Mouse (Mus musculus) megakaryocyte, embryonic 14.5 days (primary cell): ENCODE data around the gene Nat10. TPM values are rescaled to one million over a fixed set of nuclear protein-coding genes. Genes with fewer than 3 reads are reported as not detected.

ENCODE experiments used
- H3K27me3 ChIP-seq: replicated peaks from 2 replicates; pipeline ENCODE3; 2012; ENCODE audit warnings: inconsistent platforms
- H3K36me3 ChIP-seq: replicated peaks from 2 replicates; pipeline ENCODE3; 2012; ENCODE audit warnings: low read length, inconsistent platforms, mixed read lengths
- H3K4me1 ChIP-seq: 2 replicates; pipeline ENCODE4 v1.6.1; 2012; ENCODE audit warnings: inconsistent platforms
- H3K4me3 ChIP-seq: replicated peaks from 2 replicates; pipeline ENCODE3; 2012; ENCODE audit warnings: moderate library complexity, mild to moderate bottlenecking, inconsistent platforms
- H3K9me3 ChIP-seq: 2 replicates; pipeline ENCODE4 v1.6.1; 2012; ENCODE audit warnings: inconsistent platforms
- FLI1 ChIP-seq: IDR thresholded peaks from 2 replicates; pipeline ENCODE4 v1.6.1; 2012; ENCODE audit warnings: low read length, inconsistent platforms, mixed read lengths
- GATA1 ChIP-seq: IDR thresholded peaks from 3 replicates; pipeline ENCODE4 v1.6.1; 2012; ENCODE audit warnings: mixed read lengths, low read length, inconsistent platforms, borderline replicate concordance
- polyA plus RNA-seq: library from polyadenylated mRNA; stranded (reverse); fragments of >175 nt; gene quantifications from 2 replicates; pipeline ENCODE4 v1.2.3, GENCODE M21; 2012; ENCODE audit warnings: low replicate concordance; ENCODE audit not compliant: insufficient read depth

The Nat10 gene
- polyA plus RNA-seq, 1 experiment, result 3.6 TPM

DNA sequence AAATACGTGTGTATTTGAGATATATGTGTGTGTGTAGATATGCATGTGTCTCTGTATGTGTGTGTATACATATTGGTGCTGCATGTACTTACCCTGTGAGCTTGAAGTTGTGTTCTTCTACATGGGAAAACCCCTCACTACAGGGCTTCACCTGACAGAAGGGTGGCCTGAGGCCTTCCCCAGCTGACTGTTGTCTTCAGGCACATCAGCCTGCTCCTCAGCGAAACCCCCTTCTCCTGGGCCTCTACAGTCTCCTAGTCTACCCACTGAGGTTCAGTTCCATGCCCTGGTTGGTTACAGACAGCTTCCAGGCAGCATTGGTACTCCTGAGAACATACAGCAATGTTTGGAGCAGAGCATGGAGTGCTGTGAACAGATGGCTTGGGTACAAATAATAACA, 76.6 kb downstream of the Nat10 start:
- peaks cover 56% of the 10 kb centered on the region for H3K4me1 ChIP-seq
- H3K27me3 ChIP-seq, result peaks cover 19% of the 10 kb centered on the region
- no peaks in the 10 kb centered on the region for H3K9me3 ChIP-seq
- no peak overlapping the region for H3K4me3 ChIP-seq
- no peaks in the 10 kb centered on the region for H3K36me3 ChIP-seq
- TF ChIP-seq FLI1 (no peak), GATA1 (no peak)

DNA sequence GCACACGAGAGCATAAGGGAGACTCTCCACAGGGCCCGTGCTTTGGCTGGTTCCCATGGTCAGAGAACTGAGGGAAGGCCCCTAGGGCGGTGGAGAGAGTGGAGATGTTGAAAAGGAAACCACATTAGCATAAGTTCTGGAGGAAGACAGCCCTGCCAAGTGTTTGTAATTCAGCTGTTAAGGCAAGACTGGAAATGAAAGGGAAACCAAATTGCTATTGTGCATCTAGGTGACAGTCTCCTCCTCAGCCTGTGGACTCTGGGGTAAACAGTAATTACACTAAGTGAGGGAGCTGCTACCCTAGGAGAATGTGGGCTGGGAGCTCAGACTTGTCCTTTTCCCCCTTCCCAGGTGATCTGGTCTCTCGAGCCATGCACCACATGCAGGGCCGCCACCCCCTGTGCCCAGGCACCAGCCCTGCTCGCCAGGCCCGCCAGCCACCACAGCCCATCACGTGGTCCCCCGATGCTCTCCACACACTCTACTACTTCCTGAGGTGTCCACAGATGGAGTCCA, 78.1 kb downstream of the Nat10 start:
- TF ChIP-seq FLI1 (no peak), GATA1 (no peak)
- no peaks in the 10 kb centered on the region for H3K36me3 ChIP-seq
- peaks cover 31% of the 10 kb centered on the region for H3K27me3 ChIP-seq
- peak overlapping the region; percentile 80 for H3K4me3 ChIP-seq
- H3K9me3 ChIP-seq, result no peaks in the 10 kb centered on the region
- H3K4me1 ChIP-seq, result peaks cover 56% of the 10 kb centered on the region

- no peaks in the 10 kb centered on the region for H3K36me3 ChIP-seq
- H3K27me3 ChIP-seq, result peaks cover 33% of the 10 kb centered on the region
- H3K4me1 ChIP-seq, result peaks cover 55% of the 10 kb centered on the region
- no peaks in the 10 kb centered on the region for H3K9me3 ChIP-seq
- H3K4me3 ChIP-seq, result peak overlapping the region; percentile 80
- TF ChIP-seq GATA1 (no peak), FLI1 (no peak)
Observed at GRCm38 (mm10) chr2:103682261-103682722, 78.8 kb downstream of the Nat10 start.

DNA sequence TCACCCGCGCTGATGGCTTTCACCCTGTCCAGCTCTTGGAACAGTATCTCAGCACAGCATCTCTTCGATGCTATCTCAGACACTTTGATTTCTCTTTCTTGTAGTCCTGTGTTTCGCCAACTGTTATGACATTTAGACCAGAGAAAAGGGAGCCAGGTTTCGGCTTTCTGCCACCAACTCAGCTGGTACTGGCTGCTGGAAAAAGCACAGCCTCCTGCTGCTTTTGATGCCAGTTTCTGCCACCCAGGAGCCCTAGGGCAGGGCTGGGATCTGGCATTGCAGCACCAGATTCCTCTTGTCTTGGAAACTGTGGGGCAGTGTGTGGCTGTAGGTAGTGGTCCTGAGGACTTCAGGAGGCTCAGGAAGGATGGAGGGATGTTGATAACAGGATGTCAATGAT, 79.9 kb downstream of the Nat10 start:
- Histone ChIP-seq H3K9me3 (no peaks in the 10 kb centered on the region), H3K4me1 (peaks cover 57% of the 10 kb centered on the region), H3K27me3 (peaks cover 39% of the 10 kb centered on the region), H3K4me3 (no peak overlapping the region), H3K36me3 (no peaks in the 10 kb centered on the region)
- TF ChIP-seq GATA1, result no peak
- no peak for TF ChIP-seq FLI1

- no peaks in the 10 kb centered on the region for H3K36me3 ChIP-seq
- H3K27me3 ChIP-seq, result peaks cover 40% of the 10 kb centered on the region
- no peak overlapping the region for H3K4me3 ChIP-seq
- peaks cover 51% of the 10 kb centered on the region for H3K4me1 ChIP-seq
- H3K9me3 ChIP-seq, result no peaks in the 10 kb centered on the region
- TF ChIP-seq FLI1 (no peak), GATA1 (no peak)
Observed at GRCm38 (mm10) chr2:103680364-103681110, 80.5 kb downstream of the Nat10 start.

GRCm38 (mm10) chr2:103678433-103678832, 82.6 kb downstream of the Nat10 start:
- H3K36me3 ChIP-seq, result no peaks in the 10 kb centered on the region
- peaks cover 50% of the 10 kb centered on the region for H3K27me3 ChIP-seq
- no peak overlapping the region for H3K4me3 ChIP-seq
- peaks cover 42% of the 10 kb centered on the region for H3K4me1 ChIP-seq
- H3K9me3 ChIP-seq, result no peaks in the 10 kb centered on the region
- TF ChIP-seq FLI1, result no peak
- no peak for TF ChIP-seq GATA1

- Histone ChIP-seq H3K4me1 (peaks cover 39% of the 10 kb centered on the region), H3K27me3 (peaks cover 53% of the 10 kb centered on the region), H3K4me3 (no peak overlapping the region), H3K36me3 (no peaks in the 10 kb centered on the region), H3K9me3 (no peaks in the 10 kb centered on the region)
- TF ChIP-seq GATA1, result no peak
- no peak for TF ChIP-seq FLI1
Observed at GRCm38 (mm10) chr2:103677614-103678369, 83.3 kb downstream of the Nat10 start.

DNA sequence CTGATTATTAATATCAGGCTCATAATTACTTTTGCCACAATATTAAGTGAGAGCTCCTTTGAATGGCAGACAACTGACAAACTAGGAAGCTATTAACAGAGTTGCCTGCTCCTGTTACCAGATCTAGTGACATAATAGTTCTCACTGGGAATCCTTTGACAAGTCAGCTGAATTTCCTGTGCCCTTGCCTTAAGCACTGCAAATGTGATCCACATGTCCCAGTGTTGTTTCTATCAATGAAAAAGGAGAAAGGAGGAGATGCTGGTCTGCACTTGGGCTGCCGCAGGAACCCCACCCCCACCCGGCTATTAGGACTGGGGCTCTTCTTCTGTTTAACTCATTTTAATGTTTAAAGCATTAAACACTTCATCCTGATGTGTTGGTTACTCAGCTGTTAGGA, 84.3 kb downstream of the Nat10 start:
- Histone ChIP-seq H3K36me3 (no peaks in the 10 kb centered on the region), H3K27me3 (peaks cover 53% of the 10 kb centered on the region), H3K9me3 (no peaks in the 10 kb centered on the region), H3K4me3 (no peak overlapping the region), H3K4me1 (peaks cover 30% of the 10 kb centered on the region)
- no peak for TF ChIP-seq FLI1

- Histone ChIP-seq H3K4me3 (no peak overlapping the region), H3K9me3 (no peaks in the 10 kb centered on the region), H3K27me3 (peaks cover 50% of the 10 kb centered on the region), H3K4me1 (peaks cover 18% of the 10 kb centered on the region), H3K36me3 (no peaks in the 10 kb centered on the region)
- TF ChIP-seq FLI1 (no peak), GATA1 (no peak)
Observed at GRCm38 (mm10) chr2:103675391-103675790, 85.7 kb downstream of the Nat10 start.

- Histone ChIP-seq H3K27me3 (peaks cover 44% of the 10 kb centered on the region), H3K36me3 (no peaks in the 10 kb centered on the region), H3K9me3 (no peaks in the 10 kb centered on the region), H3K4me1 (peaks cover 19% of the 10 kb centered on the region), H3K4me3 (no peak overlapping the region)
- no peak for TF ChIP-seq GATA1
- TF ChIP-seq FLI1, result no peak
Observed at GRCm38 (mm10) chr2:103673609-103674008, 87.5 kb downstream of the Nat10 start.
